Mouse (Mus musculus) myocyte (in vitro differentiated cells): ENCODE results near the gene Adcy9.

Experiments used
- MAX ChIP-seq: IDR thresholded peaks from one replicate; pipeline ENCODE4 v1.6.1; 2011; ENCODE audit warnings: low read depth, mild to moderate bottlenecking, control low read depth
- POLR2A ChIP-seq: IDR thresholded peaks from one replicate; pipeline ENCODE4 v1.6.1; 2011; ENCODE audit warnings: low read depth, mild to moderate bottlenecking, control low read depth, moderate library complexity; ENCODE audit not compliant: insufficient read length
- POLR2AphosphoS2 ChIP-seq: IDR thresholded peaks from one replicate; pipeline ENCODE4 v1.6.1; 2011; ENCODE audit warnings: low read depth, control low read depth; ENCODE audit not compliant: insufficient read length
- USF1 ChIP-seq: IDR thresholded peaks from one replicate; pipeline ENCODE4 v1.6.1; 2011; ENCODE audit warnings: low read depth, mild to moderate bottlenecking, control low read depth, moderate library complexity

DNA sequence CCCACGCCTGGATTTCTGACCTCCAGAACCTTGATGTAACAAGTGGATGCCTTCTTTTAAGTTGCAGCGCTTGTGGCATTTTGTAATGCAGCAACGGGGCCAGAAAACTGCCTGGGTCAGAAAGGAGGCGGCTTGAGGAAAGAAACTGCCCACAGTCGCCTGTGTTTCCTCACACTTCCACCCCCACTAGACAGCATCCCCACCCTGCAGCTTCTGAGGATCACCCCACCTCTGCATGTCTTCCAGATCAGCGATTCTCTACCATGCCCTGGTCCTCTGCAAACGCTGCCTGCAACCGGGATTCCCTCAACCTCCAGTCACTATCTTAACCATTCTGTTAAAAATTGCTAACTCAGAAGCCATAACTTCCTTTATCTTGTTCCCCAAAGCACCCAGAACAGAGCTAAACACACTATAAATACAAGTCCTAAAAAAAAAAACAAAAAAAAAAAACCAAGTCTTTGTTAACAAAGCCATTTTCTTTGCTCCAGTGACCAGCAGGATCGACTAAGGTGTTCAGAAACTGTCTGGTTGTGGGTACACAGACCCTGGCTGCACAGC is 44.3 kb upstream of the Adcy9 start:
- TF ChIP-seq POLR2A (no peak), POLR2AphosphoS2 (no peak), USF1 (no peak), MAX (no peak)
